Mouse (Mus musculus): ENCODE results near the gene Gm1527. TPM values are rescaled to one million over a fixed set of nuclear protein-coding genes. Genes with fewer than 3 reads are reported as not detected.
A peak's percentile ranks its signal among the peaks of the same experiment; 100 is the strongest.

Gm1527 gene
- polyA plus RNA-seq, 1 experiment from 2014 or later, result not detected

DNA sequence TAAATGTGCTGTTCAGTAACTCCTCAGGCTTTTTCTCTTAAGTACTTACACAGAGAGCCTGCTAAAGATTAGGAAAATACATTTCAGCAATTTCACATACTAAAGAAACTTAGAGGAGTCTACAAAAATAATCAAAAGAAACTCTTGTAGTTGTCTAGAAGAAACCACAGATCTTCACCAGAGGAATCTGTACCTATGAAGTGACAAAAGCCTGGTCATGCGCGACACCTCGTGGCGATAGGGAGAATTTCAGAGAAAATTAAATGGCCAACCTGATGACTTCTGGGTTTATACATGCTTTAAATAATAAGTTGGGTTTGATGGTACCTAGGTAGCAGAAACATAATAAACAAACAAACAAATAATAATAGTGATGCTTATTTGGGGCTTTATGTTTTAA, 76.4 kb downstream of the Gm1527 start:
- no peaks in the 10 kb centered on the region for H3K36me3 ChIP-seq (ENCODE audit: control insufficient read depth, insufficient read depth)
- ATAC-seq, result no peak
- no peak overlapping the region for H3K4me3 ChIP-seq (ENCODE audit: low read depth, low read length)
- 0% methylated on average over 4 of the region's 4 CpGs for WGBS
- H3K27me3 ChIP-seq (replicated peaks; ENCODE audit: control insufficient read depth, insufficient read depth, low read length), result no peaks in the 10 kb centered on the region
- no peaks in the 10 kb centered on the region for H3K9me3 ChIP-seq (ENCODE audit: control insufficient read depth)
- H3K4me2 ChIP-seq (replicated peaks; ENCODE audit: low read depth), result no peak overlapping the region
- TF ChIP-seq CTCF (IDR thresholded peaks at IDR 0.05; ENCODE audit: low read depth), result peak; percentile 83
- H3K9ac ChIP-seq (ENCODE audit: low read depth, low read length), result no peak overlapping the region
- no peak overlapping the region for H3K27ac ChIP-seq (ENCODE audit: low read depth, low read length)
- H3K4me1 ChIP-seq (replicated peaks; ENCODE audit: control insufficient read depth, insufficient read depth, low read length), result no peaks in the 10 kb centered on the region

Other genes starting within 250 kb of the Gm1527 start
- 106 TPM in 2 replicates for gene Slc2a2, start 194.7 kb upstream of the Gm1527 start, polyA plus RNA-seq (2015; fragmentation: Nextera tagmentation; extraction: Ambion mirVana)
- gene Eif5a2, start 111.3 kb upstream of the Gm1527 start, polyA plus RNA-seq (2015; fragmentation: Nextera tagmentation; extraction: Ambion mirVana), result 2.8 and 3.2 TPM in 2 replicates
- 444 and 479 TPM in 2 replicates for gene Rpl22l1, start 87.2 kb upstream of the Gm1527 start, polyA plus RNA-seq (2015; fragmentation: Nextera tagmentation; extraction: Ambion mirVana)
- gene Egfem1, start 189.4 kb downstream of the Gm1527 start, polyA plus RNA-seq (2015; fragmentation: Nextera tagmentation; extraction: Ambion mirVana), result 0.26 and 0.63 TPM in 2 replicates

Measured in intestine, postnatal 0 days (tissue).